Mouse (Mus musculus) intestine, postnatal 0 days (tissue): ENCODE data around the gene Gpr146. TPM values are rescaled to one million over a fixed set of nuclear protein-coding genes. Genes with fewer than 3 reads are reported as not detected.
A peak's percentile ranks its signal among the peaks of the same experiment; 100 is the strongest.

Source experiments
- ATAC-seq: fragments of 200-750 bp; cut with Nextera tagmentation; 2 replicates; pipeline ENCODE4 v1.8.0; 2017; ENCODE audit warnings: mild to moderate bottlenecking, moderate TSS enrichment, moderate library complexity
- H3K27ac ChIP-seq: fragments of 300-500 bp; sonication (generic); 2 replicates; pipeline ENCODE4 v1.5.1; 2014; ENCODE audit warnings: mild to moderate bottlenecking, low read depth, low read length, moderate library complexity
- H3K27me3 ChIP-seq: fragments of 300-500 bp; sonication (generic); replicated peaks from 2 replicates; pipeline ENCODE4 v1.6.1; 2014; ENCODE audit warnings: low read length, mixed read lengths; ENCODE audit not compliant: control insufficient read depth, insufficient read depth
- H3K36me3 ChIP-seq: fragments of 300-500 bp; sonication (generic); 2 replicates; pipeline ENCODE4 v1.6.1; 2014; ENCODE audit warnings: mild to moderate bottlenecking, moderate library complexity; ENCODE audit not compliant: control insufficient read depth, insufficient read depth
- H3K4me1 ChIP-seq: fragments of 300-500 bp; sonication (generic); replicated peaks from 2 replicates; pipeline ENCODE4 v1.6.1; 2014; ENCODE audit warnings: antibody characterized with exemption, low read length, mixed read lengths; ENCODE audit not compliant: control insufficient read depth, insufficient read depth
- H3K4me2 ChIP-seq: fragments of 300-500 bp; sonication (generic); replicated peaks from 2 replicates; pipeline ENCODE4 v1.6.1; 2014; ENCODE audit warnings: low read depth, mild to moderate bottlenecking, moderate library complexity
- H3K4me3 ChIP-seq: fragments of 300-500 bp; sonication (generic); 2 replicates; pipeline ENCODE4 v1.5.1; 2014; ENCODE audit warnings: low read depth, low read length
- H3K9ac ChIP-seq: fragments of 300-500 bp; sonication (generic); 2 replicates; pipeline ENCODE4 v1.6.1; 2014; ENCODE audit warnings: mild to moderate bottlenecking, low read depth, low read length
- H3K9me3 ChIP-seq: fragments of 300-500 bp; sonication (generic); 2 replicates; pipeline ENCODE4 v1.6.1; 2016; ENCODE audit warnings: mixed run types; ENCODE audit not compliant: control insufficient read depth
- CTCF ChIP-seq: sonication (generic); IDR thresholded peaks from 2 replicates; pipeline ENCODE4 v1.5.1; 2016; ENCODE audit warnings: low read depth, mild to moderate bottlenecking, control low read depth, antibody characterized with exemption, moderate library complexity
- WGBS: fragments of 180-500 bp; shearing (Covaris S2); extraction: QIAGEN DNeasy Blood & Tissue Kit; methylation state at CpG from one replicate; pipeline ENCODE4 v1.1.7; 2014; 5-methylcytosine and 5-hydroxymethylcytosine counted together
- microRNA counts: library from miRNA; unstranded; fragments of <30 nt; microRNA quantifications from one replicate; lab custom pipeline; 2016
- microRNA-seq: library from miRNA; unstranded; fragments of <30 nt; microRNA quantifications from one replicate; pipeline ENCODE4, GENCODE M21; 2016
- polyA plus RNA-seq: library from polyadenylated mRNA; unstranded; fragments of >200 nt; fragmentation: Nextera tagmentation; extraction: Ambion mirVana; gene quantifications from 2 replicates; pipeline ENCODE4 v1.2.1, GENCODE M21; 2015

Gene Gpr146
- polyA plus RNA-seq, 1 experiment from 2014 or later: 2.6 TPM

- 94% methylated on average over 11 of the region's 11 CpGs for WGBS
These were observed 63.6 kb downstream of the Gpr146 start for GRCm38 (mm10) chr5:139440926-139441725.

GRCm38 (mm10) chr5:139441726-139442018 lies 64.2 kb downstream of the Gpr146 start:
- no peaks in the 10 kb centered on the region for H3K36me3 ChIP-seq
- no peaks in the 10 kb centered on the region for H3K27me3 ChIP-seq
- no peak overlapping the region for H3K9ac ChIP-seq
- no peak overlapping the region for H3K4me3 ChIP-seq
- ATAC-seq: no peak
- no peak for TF ChIP-seq CTCF
- 94% methylated on average over 2 of the region's 2 CpGs for WGBS
- H3K4me2 ChIP-seq: no peak overlapping the region
- H3K9me3 ChIP-seq: no peaks in the 10 kb centered on the region
- H3K4me1 ChIP-seq: no peaks in the 10 kb centered on the region
- H3K27ac ChIP-seq: no peak overlapping the region

More at GRCm38 (mm10) chr5:139440926-139441725, 63.6 kb downstream of the Gpr146 start:
- no peaks in the 10 kb centered on the region for H3K4me1 ChIP-seq
- H3K4me2 ChIP-seq: no peak overlapping the region
- no peaks in the 10 kb centered on the region for H3K36me3 ChIP-seq
- no peaks in the 10 kb centered on the region for H3K9me3 ChIP-seq
- no peaks in the 10 kb centered on the region for H3K27me3 ChIP-seq
- no peak overlapping the region for H3K4me3 ChIP-seq
- H3K9ac ChIP-seq: no peak overlapping the region
- no peak for TF ChIP-seq CTCF
- ATAC-seq: no peak
- H3K27ac ChIP-seq: no peak overlapping the region

DNA sequence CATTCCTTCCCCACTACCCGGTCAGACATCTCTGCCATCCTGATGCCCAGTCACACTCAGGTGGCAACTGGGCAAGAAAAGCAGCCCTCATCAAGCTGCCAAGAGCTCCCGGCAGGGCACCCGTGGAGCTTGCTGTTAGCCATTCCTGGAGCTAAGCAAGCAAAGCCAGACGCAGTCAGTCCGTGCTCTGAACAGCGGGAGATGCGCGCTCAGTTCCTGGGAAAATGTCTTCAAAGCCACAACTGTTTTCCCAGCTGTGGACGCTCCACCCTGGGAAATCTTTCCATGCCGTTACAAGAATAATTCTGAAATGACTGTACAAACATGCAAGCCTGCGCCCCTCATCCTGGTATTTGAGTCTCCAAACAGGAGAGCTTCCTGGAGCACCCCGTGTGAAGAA lies 64.9 kb downstream of the Gpr146 start:
- H3K4me2 ChIP-seq: no peak overlapping the region
- H3K27me3 ChIP-seq: no peaks in the 10 kb centered on the region
- H3K27ac ChIP-seq: no peak overlapping the region
- H3K36me3 ChIP-seq: no peaks in the 10 kb centered on the region
- no peak for ATAC-seq
- H3K4me1 ChIP-seq: no peaks in the 10 kb centered on the region
- no peak overlapping the region for H3K9ac ChIP-seq
- H3K9me3 ChIP-seq: no peaks in the 10 kb centered on the region
- no peak for TF ChIP-seq CTCF
- 80% methylated on average over 12 of the region's 12 CpGs for WGBS
- H3K4me3 ChIP-seq: no peak overlapping the region

- H3K27ac ChIP-seq: no peak overlapping the region
- no peak for ATAC-seq
- no peak overlapping the region for H3K4me3 ChIP-seq
- no peaks in the 10 kb centered on the region for H3K9me3 ChIP-seq
- H3K9ac ChIP-seq: no peak overlapping the region
- H3K4me2 ChIP-seq: no peak overlapping the region
- H3K36me3 ChIP-seq: no peaks in the 10 kb centered on the region
- 72% methylated on average over 4 of the region's 4 CpGs for WGBS
- no peaks in the 10 kb centered on the region for H3K27me3 ChIP-seq
- H3K4me1 ChIP-seq: no peaks in the 10 kb centered on the region
- no peak for TF ChIP-seq CTCF
These were observed 65.5 kb downstream of the Gpr146 start for GRCm38 (mm10) chr5:139442962-139443361.

DNA sequence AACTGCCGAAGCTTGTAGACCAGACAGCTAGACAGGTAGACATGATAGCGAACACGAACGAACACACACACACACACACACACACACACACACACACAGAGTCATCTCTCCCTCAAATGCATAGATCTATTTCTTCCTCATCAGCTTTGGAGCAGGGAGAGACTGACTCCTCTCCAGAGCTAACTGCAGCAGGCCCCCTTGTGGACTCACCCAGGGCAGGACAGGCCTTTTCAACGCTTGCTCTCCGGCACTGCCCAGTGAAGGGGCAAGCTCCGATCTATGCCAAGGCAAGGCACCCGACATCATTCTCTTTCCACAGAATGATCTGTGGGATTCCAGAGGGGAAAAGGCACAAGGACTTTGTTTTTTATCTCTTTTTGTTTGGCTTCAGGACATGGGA lies 67.8 kb downstream of the Gpr146 start:
- WGBS: 73% methylated on average over 8 of the region's 8 CpGs
- no peaks in the 10 kb centered on the region for H3K36me3 ChIP-seq
- no peak overlapping the region for H3K27ac ChIP-seq
- no peak overlapping the region for H3K9ac ChIP-seq
- no peaks in the 10 kb centered on the region for H3K4me1 ChIP-seq
- no peak overlapping the region for H3K4me2 ChIP-seq
- no peak overlapping the region for H3K4me3 ChIP-seq
- no peaks in the 10 kb centered on the region for H3K27me3 ChIP-seq
- no peak for ATAC-seq
- H3K9me3 ChIP-seq: no peaks in the 10 kb centered on the region
- TF ChIP-seq CTCF: peak; percentile 61

MicroRNAs within 50 kb of the gene (microRNA counts, 519-probe panel; counts per million panel counts)
- microRNA mmu-miR-339-3p (lab: Ali Mortazavi, UCI) (not detected), microRNA mmu-miR-339-5p (lab: Ali Mortazavi, UCI) (not detected)

Small RNA genes lying within 50 kb of the gene (microRNA-seq; reads per million reads assigned to microRNA genes)
- gene Mir339: 278 reads per million, percentile 61 among the genes with 10 or more reads in this experiment

Other genes starting within 250 kb of the Gpr146 start
- gene Prkar1b, start 227.7 kb upstream of the Gpr146 start, polyA plus RNA-seq: 10.0 and 10.9 TPM in 2 replicates
- 2.5 and 2.9 TPM in 2 replicates for gene Dnaaf5, start 227.5 kb upstream of the Gpr146 start, polyA plus RNA-seq
- 12.2 and 13.4 TPM in 2 replicates for gene Sun1, start 177.1 kb upstream of the Gpr146 start, polyA plus RNA-seq
- gene Get4, start 125.4 kb upstream of the Gpr146 start, polyA plus RNA-seq: 127 and 129 TPM in 2 replicates
- 33.4 and 33.8 TPM in 2 replicates for gene Adap1, start 52.1 kb upstream of the Gpr146 start, polyA plus RNA-seq
- 181 and 184 TPM in 2 replicates for gene Cox19, start 26.3 kb upstream of the Gpr146 start, polyA plus RNA-seq
- 15.8 and 18.1 TPM in 2 replicates for gene Cyp2w1, start 25.1 kb upstream of the Gpr146 start, polyA plus RNA-seq
- gene C130050O18Rik, start 27.6 kb downstream of the Gpr146 start, polyA plus RNA-seq: 0.76 and 1.4 TPM in 2 replicates
- gene Gper1, start 45.5 kb downstream of the Gpr146 start, polyA plus RNA-seq: 1.1 and 1.3 TPM in 2 replicates
- gene 3110082I17Rik, start 82.8 kb downstream of the Gpr146 start, polyA plus RNA-seq: 8.3 and 8.5 TPM in 2 replicates
- gene Zfand2a, start 106.9 kb downstream of the Gpr146 start, polyA plus RNA-seq: 6.1 and 6.7 TPM in 2 replicates
- not detected in 2 replicates for gene Uncx, start 165.8 kb downstream of the Gpr146 start, polyA plus RNA-seq